21 mouse cellular contexts compared by ENCODE assay signal in the genomic region with DNA sequence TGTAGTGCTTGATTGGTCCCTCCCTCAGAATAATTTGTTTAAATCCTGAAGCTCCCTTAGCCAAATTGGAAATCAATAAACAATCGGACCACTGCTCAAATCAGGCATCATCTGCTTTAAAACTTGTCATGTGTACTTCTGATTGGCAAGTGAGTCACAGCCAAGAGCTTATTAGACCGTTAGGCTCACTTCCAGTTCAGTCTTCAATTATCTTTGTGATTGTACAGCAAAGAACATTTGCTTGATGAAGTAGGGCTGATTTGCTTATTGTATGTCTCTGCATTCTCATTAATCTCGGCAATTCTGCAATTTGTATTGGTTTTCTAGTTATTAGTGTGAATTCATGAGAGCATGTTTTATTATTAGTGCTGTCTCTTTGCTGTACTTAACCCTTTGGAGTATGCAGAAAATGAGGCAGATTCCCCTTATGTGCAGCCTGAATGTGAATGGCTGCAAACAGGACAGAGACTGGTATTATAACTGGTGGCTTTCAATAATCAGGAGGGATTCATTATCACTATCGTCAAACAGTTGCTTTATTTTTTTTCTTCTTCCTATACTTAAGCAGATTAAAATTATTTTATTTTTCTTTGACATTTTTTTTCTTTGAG.
"Had no signal": no experiment of that assay in that cellular context is flagged by ENCODE, and none has a peak within 500 bp of the region (broad histone marks: within the 10 kb centered on the region; RNA-seq: fewer than 3 reads in every experiment).

No protein-coding gene starts in this region.

- H3K9ac ChIP-seq: limb, embryonic 13.5 days; liver, embryonic 12.5 days; liver, embryonic 15.5 days; lung, embryonic 15.5 days; midbrain, embryonic 13.5 days; neural tube, embryonic 13.5 days had no signal

- H3K4me1 ChIP-seq: limb, embryonic 10.5 days; limb, embryonic 13.5 days; liver, embryonic 12.5 days; liver, embryonic 15.5 days; lung, embryonic 15.5 days; megakaryocyte, embryonic 14.5 days; midbrain, embryonic 10.5 days; midbrain, embryonic 13.5 days; neural tube, embryonic 13.5 days had no signal

- ATAC-seq: liver, embryonic 12.5 days; midbrain, embryonic 13.5 days had no signal

- H3K9me3 ChIP-seq: limb, embryonic 10.5 days; limb, embryonic 13.5 days; liver, embryonic 12.5 days; liver, embryonic 15.5 days; lung, embryonic 15.5 days; megakaryocyte, embryonic 14.5 days; midbrain, embryonic 10.5 days; midbrain, embryonic 13.5 days; neural tube, embryonic 13.5 days had no signal

- H3K36me3 ChIP-seq: limb, embryonic 10.5 days; limb, embryonic 13.5 days; liver, embryonic 12.5 days; liver, embryonic 15.5 days; lung, embryonic 15.5 days; midbrain, embryonic 10.5 days; midbrain, embryonic 13.5 days; neural tube, embryonic 13.5 days had no signal

- H3K4me3 ChIP-seq: limb, embryonic 10.5 days; limb, embryonic 13.5 days; liver, embryonic 12.5 days; liver, embryonic 15.5 days; lung, embryonic 15.5 days; megakaryocyte, embryonic 14.5 days; midbrain, embryonic 10.5 days; midbrain, embryonic 13.5 days; myocyte; neural tube, embryonic 13.5 days had no signal

- H3K27me3 ChIP-seq: limb, embryonic 13.5 days; liver, embryonic 12.5 days; liver, embryonic 15.5 days; lung, embryonic 15.5 days; megakaryocyte, embryonic 14.5 days; midbrain, embryonic 13.5 days; neural tube, embryonic 13.5 days had no signal

- H3K4me2 ChIP-seq: limb, embryonic 13.5 days; liver, embryonic 12.5 days; liver, embryonic 15.5 days; lung, embryonic 15.5 days; midbrain, embryonic 13.5 days; neural tube, embryonic 13.5 days had no signal

- DNase-seq: kidney, adult 18-20 months; kidney, adult 9 months; kidney, postnatal 14 days; kidney, postnatal 4 days; liver; lung, adult 18-20 months; lung, postnatal 10 days; lung, postnatal 36 days; right cerebral cortex, adult 18-20 months; thymus, adult 18-20 months; thymus, postnatal 36 days had no signal

- H3K27ac ChIP-seq: limb, embryonic 10.5 days; limb, embryonic 13.5 days; liver, embryonic 12.5 days; liver, embryonic 15.5 days; lung, embryonic 15.5 days; midbrain, embryonic 10.5 days; midbrain, embryonic 13.5 days; neural tube, embryonic 13.5 days had no signal
